Mouse (Mus musculus) c-Kit-positive CD71-negative TER-119-negative erythroid progenitor cells, embryonic 14.5 days (primary cell): ENCODE results near the gene Rbfox3.
A peak's percentile ranks its signal among the peaks of the same experiment; 100 is the strongest.

Experiments
- DNase-seq: peaks from one replicate; pipeline ENCODE4 v3.0.0-alpha.2; 2013; ENCODE audit warnings: low read depth

The Rbfox3 gene

DNA sequence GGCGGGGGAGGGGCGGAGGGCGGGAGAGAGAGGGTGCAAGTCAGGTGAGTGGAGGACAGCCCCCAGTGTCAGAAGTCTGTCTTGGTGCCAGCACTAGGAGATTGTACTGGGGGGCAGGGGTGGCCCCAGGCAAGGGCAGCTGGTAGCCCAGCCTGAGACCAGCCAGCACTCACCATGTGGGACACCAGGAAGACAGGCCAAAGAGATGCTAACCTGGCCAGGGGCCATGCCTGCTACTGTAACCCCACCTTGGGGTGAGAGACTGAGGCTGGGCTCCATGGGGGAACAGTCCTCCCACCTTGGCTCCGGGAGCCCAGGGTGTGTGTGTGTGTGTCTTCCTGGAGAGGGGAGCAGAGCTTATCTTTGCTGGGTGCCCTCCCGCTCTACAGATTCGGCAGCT lies 408.4 kb downstream of the Rbfox3 start:
- no peak for DNase-seq

DNA sequence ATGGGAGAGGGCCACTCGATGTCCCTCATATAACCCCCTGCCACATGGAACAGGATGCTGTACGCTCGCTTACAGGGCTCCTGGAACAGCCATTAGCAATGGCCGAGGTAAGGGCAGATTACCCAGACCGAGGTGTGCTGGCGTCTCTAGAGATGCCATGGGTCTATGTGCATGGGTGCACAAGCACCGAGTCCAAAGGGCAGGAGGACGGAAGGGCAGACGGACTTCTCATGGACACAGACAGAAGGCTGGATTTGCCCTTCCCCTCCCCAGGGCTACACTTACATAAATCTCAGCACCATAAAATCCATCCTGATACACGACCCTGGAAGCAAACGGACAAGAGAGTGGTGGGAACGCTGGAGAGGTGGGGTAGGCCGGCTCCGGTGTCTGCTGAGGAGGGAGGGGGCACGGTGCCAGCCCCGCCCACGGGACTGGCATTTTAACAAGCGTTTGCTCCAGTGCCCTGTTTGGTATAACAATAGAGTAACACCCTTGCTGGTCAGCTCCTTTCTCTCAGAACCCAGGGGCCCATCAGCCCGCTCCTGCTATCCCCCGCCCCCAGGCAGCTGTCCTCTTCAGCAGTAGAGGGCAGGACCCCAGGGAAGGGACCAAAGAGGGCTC lies 415.2 kb downstream of the Rbfox3 start:
- no peak for DNase-seq

DNA sequence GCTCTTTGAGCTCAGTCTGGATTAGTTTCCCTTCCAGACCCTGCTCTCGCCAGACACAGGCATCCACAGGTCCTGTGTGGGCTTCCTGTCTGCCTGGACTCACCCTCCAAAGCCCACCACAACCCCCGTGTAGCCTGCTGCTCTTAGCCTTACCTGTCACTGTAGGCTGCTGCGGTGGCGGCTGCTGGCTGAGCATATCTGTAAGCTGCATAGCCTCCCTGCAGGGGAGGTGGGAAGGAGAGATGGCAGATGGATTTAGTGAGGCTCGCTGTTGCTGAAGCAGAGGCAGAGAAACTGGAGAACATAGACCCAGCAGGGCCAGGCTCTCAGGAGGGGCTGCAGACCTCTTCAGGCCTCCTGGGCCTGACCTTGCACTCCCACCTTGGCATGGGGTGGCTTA lies 416.3 kb downstream of the Rbfox3 start:
- DNase-seq: no peak

DNA sequence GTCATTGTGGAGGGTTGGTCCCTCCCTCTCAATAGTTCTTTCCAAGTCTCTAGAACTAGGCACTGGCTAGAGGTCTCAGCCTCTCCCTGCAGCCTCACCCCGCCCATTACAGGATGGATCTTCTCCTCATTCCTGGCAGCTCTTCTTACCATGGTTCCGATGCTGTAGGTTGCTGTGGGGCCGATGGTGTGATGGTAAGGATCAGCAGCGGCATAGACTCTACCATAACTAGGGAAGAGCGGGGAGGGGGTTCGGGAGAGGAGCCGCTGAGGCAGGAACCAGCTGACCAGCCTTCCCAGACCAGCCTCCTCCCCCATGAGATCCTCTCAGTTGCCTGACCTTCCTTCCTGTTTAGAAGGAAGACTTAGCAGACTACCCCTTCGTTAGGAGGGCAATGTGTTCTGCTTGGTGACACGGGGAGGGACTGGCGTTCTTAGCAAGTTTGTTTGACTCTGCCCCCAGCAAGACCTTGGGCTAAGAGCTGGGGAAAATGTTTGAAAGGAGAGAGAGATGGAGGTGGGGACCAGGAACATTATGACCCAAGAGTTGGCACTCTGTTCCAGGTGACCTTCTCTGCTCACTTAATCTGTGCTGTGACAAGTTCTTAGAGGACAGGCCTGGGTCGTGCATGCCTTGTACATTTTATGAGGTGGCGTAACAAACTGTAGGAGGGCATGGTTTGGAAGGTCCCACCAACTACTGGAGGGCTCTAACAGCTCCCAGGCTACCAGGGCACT lies 417.2 kb downstream of the Rbfox3 start:
- no peak for DNase-seq

DNA sequence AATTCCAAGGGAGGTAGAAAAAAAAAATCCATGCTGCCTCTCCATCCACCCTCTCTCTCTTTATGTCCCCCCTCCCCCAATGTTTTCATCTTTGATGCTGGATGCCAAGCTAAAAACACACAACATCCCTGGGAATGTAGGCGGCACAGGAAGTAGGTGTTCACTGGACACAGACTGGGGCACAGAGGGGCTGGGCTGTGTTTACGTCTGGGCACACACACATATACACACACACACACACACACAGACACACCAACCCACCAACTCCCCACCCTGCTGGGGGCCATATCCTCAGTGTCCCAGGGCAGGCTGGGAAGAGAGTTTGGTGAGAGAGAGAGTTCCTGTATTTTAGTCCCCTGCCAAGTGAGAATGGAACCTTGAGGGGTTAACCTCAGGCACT lies 417.9 kb downstream of the Rbfox3 start:
- no peak for DNase-seq

DNA sequence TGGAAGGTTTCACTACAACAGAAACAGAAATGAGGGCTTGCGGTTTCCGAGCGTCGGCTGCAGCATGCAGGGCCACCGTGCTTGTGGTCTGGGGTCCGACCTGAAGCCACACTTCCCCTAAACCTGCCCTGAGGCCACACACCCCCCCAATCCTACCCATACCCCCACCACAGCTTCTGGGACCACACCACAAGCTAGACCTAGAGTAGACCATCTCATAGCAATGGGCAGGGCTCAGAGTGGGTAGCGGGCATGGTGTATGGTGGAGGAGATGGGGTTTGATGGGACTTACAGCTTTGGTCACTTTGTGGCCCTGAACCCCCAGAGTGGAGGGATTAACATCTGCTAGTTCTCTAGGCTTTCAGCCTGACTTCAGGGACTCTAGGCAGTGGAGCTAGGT lies 420.2 kb downstream of the Rbfox3 start:
- DNase-seq: no peak

DNA sequence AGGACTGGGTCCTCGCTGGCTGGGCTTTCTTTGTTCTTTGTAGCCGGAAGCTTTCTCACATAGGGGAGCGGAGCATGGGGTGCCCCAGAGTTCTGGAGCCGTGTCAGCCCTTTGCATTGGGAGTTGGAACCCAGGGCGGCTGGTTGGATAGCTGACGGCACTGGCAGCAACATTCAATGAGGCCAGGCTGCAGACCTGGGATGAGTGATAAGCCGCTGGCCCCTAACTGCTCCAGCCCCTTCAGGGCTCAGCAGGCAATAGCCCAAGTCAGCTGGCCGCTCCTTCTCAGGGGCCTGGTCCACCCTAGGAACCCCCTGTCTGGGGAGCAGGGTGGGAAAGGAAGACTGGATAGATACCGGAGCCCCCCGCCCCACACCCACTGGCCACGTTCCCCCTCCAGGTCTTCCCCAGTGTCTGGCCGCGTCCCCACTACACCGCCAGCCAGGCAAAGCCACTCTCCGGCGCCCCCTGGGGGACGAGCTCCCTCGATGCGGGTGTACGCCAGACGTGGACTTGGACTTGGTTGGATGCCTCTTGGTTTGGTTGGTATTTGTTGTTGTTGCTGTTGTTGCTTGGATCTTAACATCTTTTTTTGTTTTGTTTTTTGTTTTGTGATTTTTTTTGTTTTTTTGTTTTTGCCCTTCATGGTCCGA lies 420.7 kb downstream of the Rbfox3 start:
- peak; percentile 47 for DNase-seq

DNA sequence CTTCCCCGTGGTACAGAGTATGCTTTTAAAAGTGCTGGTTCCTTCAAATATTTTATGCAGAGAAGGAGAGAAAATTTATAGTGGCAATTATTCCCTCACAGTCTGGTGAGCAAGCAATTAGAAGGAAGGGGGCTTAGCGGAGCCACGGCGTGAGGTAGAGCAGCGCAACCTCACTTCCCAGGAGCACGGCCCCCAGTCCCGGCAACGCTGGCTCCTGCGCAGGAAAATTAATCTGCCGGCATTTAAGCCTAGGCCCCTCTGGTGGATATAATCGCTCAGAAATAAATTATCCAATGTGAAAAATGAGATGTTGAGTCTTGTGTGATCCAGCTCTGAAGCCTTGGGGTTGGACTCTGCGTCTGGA lies 422.5 kb downstream of the Rbfox3 start:
- DNase-seq: no peak

DNA sequence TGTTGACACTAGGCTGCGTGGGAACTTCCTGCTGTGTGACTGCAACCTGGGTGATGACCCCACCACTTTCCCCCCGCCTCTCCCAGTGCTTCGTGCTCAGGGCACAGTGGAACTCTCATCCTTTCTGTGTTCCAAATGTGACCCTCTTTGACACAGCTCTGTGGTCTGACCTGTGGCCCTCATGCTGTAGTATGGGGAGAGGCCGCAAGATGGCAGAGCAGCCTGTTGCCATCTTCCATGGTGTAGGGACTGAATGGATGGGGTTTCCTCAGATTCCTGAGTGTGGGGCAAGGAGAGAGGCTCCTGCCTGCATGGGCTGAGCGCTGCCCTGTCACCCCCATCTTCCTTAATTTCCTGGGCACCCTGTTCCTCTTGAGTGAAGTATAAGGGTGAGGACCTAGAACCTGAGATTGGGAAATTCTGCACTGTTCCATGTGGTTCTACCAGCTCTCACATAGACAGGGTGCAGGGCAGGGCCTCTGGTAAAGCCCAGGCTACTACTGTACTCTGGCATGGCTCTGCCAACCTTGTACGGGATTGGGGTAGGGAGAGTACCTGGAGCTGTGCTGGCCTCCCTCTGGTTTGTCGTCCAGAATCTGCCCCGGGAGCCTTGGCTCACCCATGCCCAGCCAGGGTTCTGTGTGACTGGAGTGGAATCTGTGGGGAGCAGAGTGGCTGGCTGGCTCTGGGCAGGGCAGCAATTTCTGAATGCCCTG lies 423.0 kb downstream of the Rbfox3 start:
- DNase-seq: no peak

DNA sequence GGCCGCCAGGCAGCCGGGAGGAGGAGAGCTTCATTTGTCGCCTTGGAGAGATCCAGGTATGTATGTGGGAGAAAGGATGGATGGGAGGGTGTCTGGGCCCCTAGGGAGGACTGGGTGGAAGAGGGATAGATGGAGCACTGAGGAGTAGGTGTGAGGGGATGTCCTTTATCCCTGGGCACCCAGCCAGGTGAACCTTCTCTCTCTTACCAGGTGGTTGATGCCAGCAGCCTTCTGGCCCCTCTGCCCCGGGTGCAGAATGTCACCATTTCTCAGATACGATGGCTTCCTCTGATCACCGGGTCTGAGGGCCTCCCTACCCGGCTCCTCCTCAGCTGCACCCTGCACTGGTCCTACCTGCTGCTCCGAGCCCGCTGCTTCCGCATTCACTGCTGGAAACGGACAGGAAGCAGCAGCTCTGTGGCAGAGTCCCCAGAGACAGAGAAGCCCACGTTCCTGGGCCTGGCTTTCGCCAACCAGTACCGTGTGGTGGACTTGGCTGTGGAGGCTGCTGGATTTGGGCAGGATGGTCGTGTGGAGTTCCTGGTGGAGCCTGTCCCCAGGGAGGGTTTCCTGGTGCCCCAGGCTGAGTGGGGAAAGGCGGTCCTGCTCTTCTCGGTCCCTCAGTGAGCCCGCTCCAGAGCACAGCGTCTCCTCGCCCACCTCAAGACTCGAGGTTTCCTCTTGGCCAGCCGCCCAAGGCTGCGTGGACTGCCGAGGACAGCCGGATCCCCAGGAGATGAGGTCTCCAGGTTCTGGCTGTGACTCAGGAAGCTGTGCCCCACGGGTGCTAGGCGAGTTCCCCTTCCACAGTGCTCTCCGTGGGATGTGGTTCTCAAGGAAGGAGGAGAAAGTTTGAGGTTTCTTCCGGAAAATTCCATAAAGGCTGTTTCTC lies 424.3 kb downstream of the Rbfox3 start:
- no peak for DNase-seq

DNA sequence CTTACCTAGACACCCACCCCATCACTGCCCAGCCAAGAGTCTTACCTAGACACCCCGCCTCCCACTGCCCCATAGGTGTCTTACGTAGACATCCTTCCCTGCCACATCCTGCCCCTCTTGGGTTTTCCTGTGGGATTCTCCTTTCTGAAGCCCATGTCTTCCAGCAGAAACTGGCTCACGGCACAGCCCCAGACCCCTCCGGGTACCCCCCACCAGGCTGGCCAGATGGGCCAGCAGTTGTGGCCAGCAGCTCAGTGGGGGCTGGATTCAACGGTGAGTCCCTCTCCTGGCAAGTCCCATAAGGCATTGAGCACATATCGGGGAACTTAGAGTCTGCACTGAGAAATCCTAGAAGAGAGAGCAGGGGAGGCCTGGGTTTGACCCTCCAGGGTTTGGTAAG lies 425.1 kb downstream of the Rbfox3 start:
- no peak for DNase-seq

DNA sequence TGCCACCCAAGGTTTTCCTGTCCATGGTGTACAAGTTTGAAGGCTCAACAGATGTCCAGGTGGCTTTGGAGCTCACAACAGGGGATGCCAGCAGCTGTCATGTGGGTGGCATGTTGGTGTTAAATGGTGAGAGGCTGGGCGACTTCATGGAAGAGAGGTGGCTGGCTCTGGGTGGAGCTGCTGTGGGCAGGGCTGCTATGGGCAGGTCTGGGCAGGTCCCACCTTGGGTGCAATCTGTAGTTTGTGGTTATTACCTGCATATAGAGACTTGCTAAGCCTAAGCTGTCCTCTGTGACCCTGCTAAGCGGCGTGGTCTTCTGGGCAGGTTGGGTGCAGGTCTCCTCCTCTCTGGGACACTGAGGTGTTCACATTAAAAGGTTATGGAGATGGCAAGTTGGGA lies 425.6 kb downstream of the Rbfox3 start:
- no peak for DNase-seq

DNA sequence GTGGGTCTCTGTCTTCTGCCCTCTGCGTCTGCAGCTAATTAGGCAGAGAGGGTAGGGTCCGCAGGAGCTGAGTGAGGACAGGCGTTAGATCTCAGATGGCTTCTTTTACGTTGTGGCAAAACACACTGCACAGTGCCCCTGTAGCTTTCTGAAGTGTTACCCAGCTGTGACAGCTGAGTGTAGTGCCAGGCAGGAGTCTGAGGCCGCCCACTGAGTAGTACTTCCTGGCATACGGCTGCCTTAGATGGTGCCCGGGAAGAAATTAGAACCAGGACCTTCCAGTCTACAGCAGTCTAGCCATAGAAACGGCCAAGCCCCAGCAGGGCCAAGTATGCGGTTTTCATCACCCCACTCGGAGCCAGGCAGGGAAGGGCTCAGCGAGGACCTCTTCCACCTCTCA lies 426.1 kb downstream of the Rbfox3 start:
- no peak for DNase-seq

DNA sequence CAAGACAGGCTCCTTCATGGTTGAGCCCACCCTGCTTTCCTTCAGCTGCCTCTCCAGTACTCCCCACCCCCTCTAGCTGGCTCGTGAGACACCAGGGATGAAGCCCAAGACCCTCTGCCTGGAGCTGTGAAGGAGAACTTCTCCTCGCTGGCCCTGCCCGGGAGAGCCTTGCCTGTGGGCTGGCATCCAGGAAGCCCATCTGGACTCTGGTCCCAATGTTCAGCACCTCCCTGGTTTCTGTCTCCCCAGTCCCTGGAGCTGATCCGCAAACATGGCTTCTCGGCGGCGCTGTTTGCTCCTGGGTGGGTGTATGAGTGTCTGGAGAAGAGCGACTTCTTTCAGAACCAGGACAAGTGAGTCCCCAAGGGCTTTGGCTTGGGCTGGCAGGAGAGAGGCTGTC lies 427.2 kb downstream of the Rbfox3 start:
- DNase-seq: no peak

DNA sequence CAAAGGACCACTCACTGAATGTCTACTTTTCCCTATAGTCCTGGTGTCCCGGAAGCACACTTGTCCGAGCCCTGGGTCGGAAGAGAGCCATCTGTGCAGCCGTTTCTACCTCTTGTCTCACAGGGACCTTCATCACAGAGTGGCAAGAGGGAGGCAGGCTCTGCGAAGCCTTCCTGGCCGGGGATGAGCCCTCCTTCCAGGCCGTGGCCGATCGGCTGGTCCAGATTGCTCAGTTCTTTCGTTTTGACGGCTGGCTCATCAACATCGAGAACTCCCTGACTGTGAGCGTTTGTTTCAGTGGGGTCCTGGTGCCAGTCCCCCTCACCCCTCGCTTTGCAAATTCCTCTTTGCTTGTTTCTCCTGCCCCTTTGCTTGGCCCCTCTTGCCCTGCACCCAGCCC lies 429.6 kb downstream of the Rbfox3 start:
- no peak for DNase-seq

DNA sequence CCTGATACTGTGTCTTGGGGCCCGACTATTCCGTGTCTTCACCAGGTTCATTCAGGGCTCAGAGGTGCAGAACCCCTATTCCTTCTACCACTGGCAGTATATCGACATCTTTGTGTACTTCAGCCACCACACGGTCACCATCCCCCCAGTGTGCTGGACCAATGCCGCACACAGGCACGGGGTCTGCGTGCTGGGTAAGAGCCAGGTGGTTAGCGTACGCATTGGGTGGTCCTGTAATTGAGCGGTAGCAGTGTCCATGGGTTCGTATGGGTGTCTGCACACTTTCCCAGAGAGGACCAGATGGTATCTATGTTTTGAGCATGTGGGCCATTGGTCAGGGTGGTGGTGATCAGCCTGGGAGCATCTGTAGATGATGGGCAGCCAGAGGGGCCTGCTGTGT lies 430.2 kb downstream of the Rbfox3 start:
- DNase-seq: no peak

DNA sequence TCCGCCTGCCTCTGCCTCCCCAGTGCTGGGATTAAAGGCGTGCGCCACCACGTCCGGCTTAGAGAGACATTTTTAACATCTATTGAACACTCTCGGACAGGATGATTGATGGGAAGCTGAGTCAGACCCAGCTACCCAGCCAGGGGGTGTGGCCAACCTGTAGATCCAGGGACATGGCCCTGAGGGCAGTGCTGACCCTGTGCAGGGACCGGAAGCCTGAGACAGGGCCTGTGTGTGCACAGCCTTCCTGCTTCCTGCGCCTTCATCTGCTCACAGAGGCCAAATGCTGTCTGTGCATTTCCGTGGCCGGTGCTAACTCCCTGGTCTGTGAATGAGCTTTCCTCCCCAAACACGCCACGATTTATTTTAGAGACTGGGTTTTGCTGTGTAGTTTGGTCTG lies 431.6 kb downstream of the Rbfox3 start:
- DNase-seq: no peak

DNA sequence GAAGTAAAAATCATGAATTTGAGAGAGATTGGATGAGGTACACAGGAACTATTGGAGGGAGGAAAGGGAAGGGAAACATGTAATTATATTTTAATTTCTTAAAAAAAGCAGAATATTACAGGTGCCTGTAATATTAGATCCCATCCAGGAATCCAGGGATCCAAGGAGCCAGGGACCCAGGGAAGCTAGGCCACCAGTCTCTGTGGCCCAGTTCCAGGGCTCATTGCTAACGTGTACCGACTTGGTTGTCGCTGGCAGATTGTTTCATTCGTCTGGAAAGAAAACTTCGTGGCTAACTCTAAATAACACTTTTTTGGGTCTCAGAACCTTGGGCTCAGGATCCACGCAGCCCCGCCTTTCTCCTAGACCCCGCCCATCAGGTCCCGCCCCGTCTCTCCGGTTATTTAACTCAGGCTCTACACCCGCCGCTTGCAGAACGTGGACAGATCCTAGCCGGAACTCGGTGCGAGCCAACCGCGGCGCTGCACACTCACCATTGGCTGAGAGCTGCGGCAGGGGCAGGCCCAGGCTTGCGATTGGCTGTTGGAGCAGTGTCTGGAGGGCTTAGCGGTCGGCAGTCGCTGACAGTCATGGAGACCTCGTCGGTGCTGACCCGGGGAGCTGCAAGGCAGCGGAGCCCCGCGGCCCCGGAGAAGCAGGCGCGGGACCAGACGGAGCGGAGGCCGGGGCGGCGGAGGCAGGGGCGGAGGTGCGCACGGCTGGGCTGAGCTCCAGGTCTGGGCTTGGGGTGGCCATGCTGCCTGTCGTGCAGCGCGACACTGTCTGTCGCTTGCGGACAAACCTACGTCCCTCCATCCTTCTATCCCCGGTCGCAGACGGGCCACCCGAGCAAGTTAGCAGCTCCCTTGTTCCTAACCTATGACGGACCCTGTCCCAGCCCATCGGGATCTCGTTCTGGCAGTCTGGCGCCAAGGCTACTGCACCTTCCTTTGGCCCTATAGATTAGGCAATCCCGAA lies 434.7 kb downstream of the Rbfox3 start, which contains the start of gene Engase:
Gene Engase, plus strand, starts transcription at position 434 of the 978 bp plus-strand sequence.
- DNase-seq: peak; percentile 87

DNA sequence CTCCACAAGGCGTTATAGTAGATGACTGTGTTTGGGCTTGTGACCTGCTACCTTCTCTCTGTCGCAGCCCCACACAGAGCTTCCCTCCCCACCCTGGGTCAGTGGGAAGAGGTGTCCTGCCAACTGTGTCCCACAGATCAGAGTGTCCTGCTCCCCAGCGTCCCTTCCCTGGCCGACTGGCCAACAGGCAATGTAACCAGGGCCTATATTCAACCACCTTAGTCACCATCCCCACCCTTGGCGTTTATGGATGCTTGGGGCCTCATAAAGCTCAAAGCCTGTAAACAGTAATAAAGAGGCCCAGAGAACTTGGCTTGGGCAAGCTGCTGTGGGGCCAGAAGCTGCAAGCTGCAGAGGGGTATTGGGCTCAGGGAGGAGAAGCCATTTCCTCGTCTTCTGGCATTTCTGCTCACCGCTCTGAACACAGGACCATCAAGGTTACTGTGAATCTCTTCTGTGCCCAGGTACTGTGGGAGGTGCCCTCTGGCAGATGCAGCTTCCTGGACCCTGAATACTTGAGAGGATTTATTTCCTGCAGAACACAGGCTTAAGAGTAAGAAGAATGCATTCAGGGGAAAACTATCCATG lies 435.8 kb downstream of the Rbfox3 start:
- no peak for DNase-seq

DNA sequence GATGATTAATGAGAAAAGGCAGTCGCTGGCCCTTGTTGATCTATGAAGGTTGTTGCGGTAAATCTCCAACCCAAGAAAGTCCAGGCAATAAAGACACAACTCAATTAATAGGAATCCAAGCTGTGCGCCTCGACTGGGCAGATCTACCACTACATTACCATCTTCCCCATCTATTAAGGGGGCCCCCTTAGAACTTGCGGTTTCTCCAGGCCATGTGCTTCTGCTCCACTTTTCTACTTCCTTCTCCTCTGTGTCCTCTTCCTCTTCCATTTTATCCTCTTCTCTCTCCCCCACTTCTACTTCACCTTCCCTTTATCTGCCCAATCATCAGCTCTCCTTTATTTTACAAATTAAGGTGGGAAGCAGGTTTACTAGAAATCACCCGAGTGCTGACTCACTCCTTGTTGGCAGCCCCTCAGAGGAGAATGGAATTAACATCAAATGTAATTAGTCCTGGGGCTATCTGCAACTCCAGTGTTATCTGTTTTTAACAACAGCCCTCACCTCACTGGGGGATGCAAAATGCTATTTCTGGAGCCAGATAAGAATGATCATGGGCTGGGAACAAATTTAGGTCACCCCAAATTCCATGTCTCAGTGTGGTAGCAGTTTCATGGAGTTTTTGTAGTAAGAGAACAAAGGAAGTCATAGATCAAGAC lies 437.4 kb downstream of the Rbfox3 start:
- DNase-seq: no peak
